Mouse (Mus musculus) liver (tissue): ENCODE data around the gene Fyn.

Source experiments
- DNase-seq: peaks from one replicate; pipeline ENCODE4 v3.0.0-alpha.2; 2020; ENCODE audit warnings: mixed read lengths

Fyn gene

GRCm38 (mm10) chr10:39379721-39380370 lies 11.2 kb downstream of the Fyn start:
- no peak for DNase-seq

GRCm38 (mm10) chr10:39385259-39385658 lies 16.6 kb downstream of the Fyn start:
- DNase-seq = no peak

- no peak for DNase-seq
Measured at GRCm38 (mm10) chr10:39386203-39386602, 17.5 kb downstream of the Fyn start.

- DNase-seq = no peak
Measured at GRCm38 (mm10) chr10:39387024-39387423, 18.4 kb downstream of the Fyn start.

- DNase-seq = no peak
Measured at GRCm38 (mm10) chr10:39387556-39387955, 18.9 kb downstream of the Fyn start.

- DNase-seq = no peak
Measured at GRCm38 (mm10) chr10:39388144-39388543, 19.5 kb downstream of the Fyn start.

- no peak for DNase-seq
Measured at GRCm38 (mm10) chr10:39389451-39389891, 20.8 kb downstream of the Fyn start.

GRCm38 (mm10) chr10:39390541-39390940 lies 21.9 kb downstream of the Fyn start:
- DNase-seq = no peak

GRCm38 (mm10) chr10:39392900-39393483 lies 24.3 kb downstream of the Fyn start:
- DNase-seq = no peak

- DNase-seq = no peak
Measured at GRCm38 (mm10) chr10:39395544-39395943, 26.9 kb downstream of the Fyn start.

- no peak for DNase-seq
Measured at GRCm38 (mm10) chr10:39398924-39399323, 30.3 kb downstream of the Fyn start.

- DNase-seq = no peak
Measured at GRCm38 (mm10) chr10:39400155-39400554, 31.5 kb downstream of the Fyn start.

GRCm38 (mm10) chr10:39402487-39402886 lies 33.8 kb downstream of the Fyn start:
- DNase-seq = no peak

- DNase-seq = no peak
Measured at GRCm38 (mm10) chr10:39403706-39404105, 35.1 kb downstream of the Fyn start.

GRCm38 (mm10) chr10:39404175-39404574 lies 35.5 kb downstream of the Fyn start:
- DNase-seq = no peak

- no peak for DNase-seq
Measured at GRCm38 (mm10) chr10:39405982-39406797, 37.5 kb downstream of the Fyn start.

GRCm38 (mm10) chr10:39406798-39407189 lies 38.1 kb downstream of the Fyn start:
- no peak for DNase-seq

- DNase-seq = no peak
Measured at GRCm38 (mm10) chr10:39407553-39407952, 38.9 kb downstream of the Fyn start.

- DNase-seq = no peak
Measured at GRCm38 (mm10) chr10:39409602-39410001, 40.9 kb downstream of the Fyn start.

- DNase-seq = no peak
Measured at GRCm38 (mm10) chr10:39410151-39410649, 41.5 kb downstream of the Fyn start.

GRCm38 (mm10) chr10:39411857-39412559 lies 43.4 kb downstream of the Fyn start:
- peak; percentile 45 for DNase-seq

- no peak for DNase-seq
Measured at GRCm38 (mm10) chr10:39412826-39413620, 44.4 kb downstream of the Fyn start.
